Mouse (Mus musculus) embryo, embryonic 11.5 days (tissue): Measurements from ENCODE around the gene Ptprg.

Experiments used
- DNase-seq: peaks from one replicate; pipeline ENCODE4 v3.0.0-alpha.2; 2012; ENCODE audit warnings: low read depth, low spot score

Gene Ptprg

GRCm38 (mm10) chr14:11617362-11617761 is 64.0 kb downstream of the Ptprg start:
- no peak for DNase-seq

GRCm38 (mm10) chr14:11618140-11618705 is 64.9 kb downstream of the Ptprg start:
- no peak for DNase-seq

DNA sequence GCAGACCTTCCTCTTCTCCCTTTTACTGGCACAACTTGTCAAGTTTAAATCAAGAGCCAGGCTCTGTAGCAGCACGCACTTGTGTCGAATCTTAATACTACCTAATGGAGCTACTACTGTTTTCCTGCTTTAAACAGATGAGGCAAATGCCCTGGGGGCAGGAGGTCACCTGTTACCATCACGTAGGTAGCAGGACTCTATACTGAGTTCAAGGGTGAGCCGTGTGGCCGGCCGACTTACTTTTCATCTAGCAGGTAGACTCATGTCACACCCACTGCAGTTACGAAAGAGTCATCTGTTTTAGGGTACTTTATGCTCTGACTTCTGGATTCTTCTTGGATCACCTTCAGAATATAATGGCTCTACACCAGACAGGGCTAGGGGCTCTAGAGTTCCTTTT is 66.3 kb downstream of the Ptprg start:
- DNase-seq = no peak

- no peak for DNase-seq
Measured at GRCm38 (mm10) chr14:11620314-11620713, 67.0 kb downstream of the Ptprg start.

DNA sequence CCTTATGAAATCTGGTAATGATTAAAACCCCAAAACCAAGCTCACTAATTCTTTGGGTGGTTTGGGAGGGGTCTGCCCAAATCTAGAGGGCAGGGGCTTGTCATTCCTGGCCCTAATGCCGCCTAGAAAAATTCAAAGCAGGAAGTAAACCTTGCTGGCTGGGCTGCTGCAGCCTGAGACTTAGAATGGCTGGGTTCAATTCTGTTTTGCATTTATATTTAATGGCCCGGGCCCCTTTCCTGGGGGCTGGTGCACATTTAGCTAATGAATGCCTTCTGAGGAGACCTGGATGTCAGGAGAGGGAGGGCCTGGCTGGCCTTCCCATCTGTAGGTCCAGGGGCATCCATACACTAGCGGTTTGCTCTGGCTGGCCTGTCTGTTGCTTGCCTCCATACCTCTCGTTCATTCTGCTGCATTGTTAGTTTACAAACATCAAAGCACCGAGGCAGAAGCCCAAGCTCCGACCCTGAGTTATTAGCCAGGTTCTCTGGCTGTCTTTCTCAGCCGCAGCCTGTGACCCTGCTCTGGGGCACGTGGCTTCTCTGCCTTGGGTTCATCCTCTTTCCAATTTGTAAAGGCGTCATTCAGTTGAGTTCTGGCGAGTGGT is 67.7 kb downstream of the Ptprg start:
- DNase-seq = no peak

GRCm38 (mm10) chr14:11623576-11623975 is 70.2 kb downstream of the Ptprg start:
- no peak for DNase-seq

DNA sequence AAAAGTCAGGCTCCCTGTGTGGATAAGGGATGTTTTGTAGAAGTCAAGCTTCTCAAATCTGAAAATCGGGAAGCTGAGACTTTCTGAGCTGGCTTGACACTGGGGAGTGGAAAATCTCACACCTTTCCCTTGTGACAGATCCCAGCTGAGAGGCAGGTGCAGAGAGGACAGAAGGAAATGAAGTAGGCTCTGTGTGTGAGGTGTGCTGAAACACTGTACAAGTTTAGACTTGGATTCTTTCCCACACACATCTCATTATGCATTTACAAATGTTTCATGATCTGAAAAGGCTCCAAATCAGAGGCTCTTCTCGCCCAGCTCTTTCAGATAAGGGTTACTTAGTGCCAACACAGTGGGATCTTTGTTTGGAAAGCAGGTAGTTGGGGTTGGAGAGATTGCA is 77.4 kb downstream of the Ptprg start:
- no peak for DNase-seq

- no peak for DNase-seq
Measured at GRCm38 (mm10) chr14:11631505-11631904, 78.2 kb downstream of the Ptprg start.

GRCm38 (mm10) chr14:11637673-11638072 is 84.3 kb downstream of the Ptprg start:
- DNase-seq = no peak

GRCm38 (mm10) chr14:11639366-11639765 is 86.0 kb downstream of the Ptprg start:
- DNase-seq = no peak

- DNase-seq = no peak
Measured at GRCm38 (mm10) chr14:11640372-11640771, 87.0 kb downstream of the Ptprg start.

GRCm38 (mm10) chr14:11640996-11641395 is 87.7 kb downstream of the Ptprg start:
- DNase-seq = no peak

GRCm38 (mm10) chr14:11642977-11643376 is 89.6 kb downstream of the Ptprg start:
- DNase-seq = no peak

DNA sequence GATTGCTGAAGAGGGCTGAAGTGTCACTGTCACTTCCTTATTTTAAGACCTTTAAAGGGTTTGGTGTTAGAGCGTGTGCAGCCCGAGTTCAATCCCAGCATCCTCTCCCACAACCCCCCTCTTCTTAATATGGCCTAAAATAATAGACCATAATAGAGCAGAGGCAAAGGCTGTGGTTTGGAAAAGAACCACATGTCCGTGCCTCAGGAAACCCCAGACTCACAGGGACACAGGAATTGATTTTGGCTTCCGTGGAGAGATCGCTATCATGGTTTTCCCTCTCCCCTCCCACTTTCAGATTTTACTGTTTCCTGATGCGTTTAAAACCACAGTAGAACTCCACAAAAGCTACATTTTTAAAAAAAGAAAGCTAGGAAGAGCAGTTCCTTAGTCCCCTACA is 104.0 kb downstream of the Ptprg start:
- no peak for DNase-seq

GRCm38 (mm10) chr14:11663661-11664215 is 110.4 kb downstream of the Ptprg start:
- DNase-seq = no peak

DNA sequence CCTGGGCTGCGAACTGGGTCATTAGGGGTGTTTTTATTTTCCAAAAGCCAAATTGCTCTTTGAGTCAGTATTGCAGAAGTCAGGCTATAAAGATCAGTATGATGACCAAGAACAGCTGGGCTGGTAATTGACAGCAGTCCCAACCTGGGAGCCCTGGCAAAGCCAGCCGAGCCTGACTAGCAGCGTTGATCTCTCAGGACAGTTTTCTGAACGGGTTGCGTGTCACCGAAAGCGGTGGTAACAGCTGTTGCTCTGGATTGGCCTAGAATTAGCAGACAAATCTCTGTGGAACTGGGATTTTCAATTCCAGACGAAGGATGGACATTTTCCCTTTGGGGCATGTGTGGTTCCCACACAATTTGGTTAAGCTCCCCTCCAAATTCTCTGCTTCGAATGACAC is 111.0 kb downstream of the Ptprg start:
- DNase-seq = no peak

GRCm38 (mm10) chr14:11665046-11665445 is 111.7 kb downstream of the Ptprg start:
- DNase-seq = no peak

DNA sequence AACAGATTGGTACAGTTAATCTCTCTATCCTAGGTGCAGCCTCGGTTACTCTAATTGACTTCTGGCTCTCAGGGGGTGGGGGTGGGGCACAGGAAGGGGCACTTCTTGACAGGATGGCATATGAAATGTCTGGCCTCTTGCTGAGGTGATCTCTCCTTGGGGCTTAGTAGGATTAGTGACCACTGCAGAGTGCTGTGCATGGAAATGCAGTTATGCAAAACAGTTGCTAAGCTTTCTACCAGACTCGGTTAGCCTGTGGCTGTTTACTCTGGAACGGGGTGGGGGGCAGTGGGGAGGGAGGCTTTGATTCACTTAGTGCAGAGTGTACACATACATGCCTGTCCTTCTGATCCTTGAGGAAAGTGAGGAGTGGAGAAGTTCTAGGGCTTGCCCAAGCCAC is 114.4 kb downstream of the Ptprg start:
- DNase-seq = no peak

DNA sequence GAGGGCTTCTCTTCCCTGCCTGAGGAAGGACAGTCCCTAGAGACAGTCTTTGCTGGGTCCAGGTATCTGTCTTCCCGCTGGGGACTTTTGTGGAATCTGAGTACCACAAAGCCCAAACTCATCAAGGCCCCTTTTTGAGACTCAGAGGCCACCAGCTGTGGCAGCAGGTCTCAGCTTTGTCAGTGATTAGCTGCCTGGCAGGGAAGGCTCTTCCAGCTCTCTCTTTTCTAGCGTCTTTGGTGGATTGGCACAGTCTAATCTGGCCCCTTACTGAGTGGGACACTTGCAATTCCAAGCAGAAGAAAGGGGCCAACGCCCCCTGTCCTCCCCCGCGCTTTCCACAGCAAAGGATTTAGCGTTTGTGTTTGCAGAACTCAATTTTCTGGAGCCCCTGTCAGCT is 117.5 kb downstream of the Ptprg start:
- DNase-seq = no peak

DNA sequence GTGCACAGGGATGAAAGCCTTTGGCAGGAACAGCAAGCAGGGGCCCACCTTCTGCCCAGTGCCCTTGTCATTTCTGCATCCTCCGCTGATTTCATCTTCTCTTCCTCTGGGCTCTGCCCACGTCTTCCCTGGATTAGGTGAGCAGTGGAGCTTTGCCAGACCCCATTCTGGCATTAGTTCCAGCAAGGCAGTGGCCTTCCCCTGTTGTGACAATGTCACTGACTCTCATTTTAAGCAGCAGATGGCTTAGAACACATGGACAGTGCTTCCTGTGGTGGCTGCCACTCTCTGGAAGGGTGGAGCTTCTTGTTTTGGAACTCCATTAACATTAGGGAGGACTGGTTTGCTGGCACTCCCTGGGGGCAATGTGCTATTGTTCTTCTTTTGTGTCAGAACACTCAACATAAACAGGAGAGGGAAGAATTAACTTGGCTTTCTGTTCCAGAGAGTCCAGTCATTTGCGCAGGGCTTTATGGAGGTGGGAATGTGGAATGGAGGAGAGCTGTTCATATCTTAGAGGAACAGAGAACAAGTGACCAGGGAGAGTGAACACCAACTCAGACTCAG is 119.7 kb downstream of the Ptprg start:
- no peak for DNase-seq

DNA sequence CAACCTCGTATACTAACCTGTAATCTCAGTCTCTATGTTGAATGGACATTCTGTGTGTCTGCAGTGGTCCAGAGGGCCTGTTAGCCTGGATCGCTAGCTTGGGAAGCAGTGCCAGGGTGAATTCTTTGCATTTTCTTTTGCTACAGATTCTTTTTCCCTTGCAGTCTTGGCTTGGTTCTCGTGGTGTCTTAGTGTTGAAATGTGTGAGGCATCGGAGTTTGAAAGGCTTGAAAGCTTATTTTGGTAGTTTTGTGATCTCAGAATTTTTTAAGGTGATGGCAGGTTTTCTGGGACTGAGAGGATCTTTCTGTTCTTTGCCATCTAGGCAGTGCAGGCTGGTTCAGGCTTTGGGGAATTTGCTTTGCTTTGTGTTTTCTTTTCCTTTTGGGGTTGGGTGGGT is 124.9 kb downstream of the Ptprg start:
- no peak for DNase-seq

- DNase-seq = no peak
Measured at GRCm38 (mm10) chr14:11679741-11680140, 126.4 kb downstream of the Ptprg start.

DNA sequence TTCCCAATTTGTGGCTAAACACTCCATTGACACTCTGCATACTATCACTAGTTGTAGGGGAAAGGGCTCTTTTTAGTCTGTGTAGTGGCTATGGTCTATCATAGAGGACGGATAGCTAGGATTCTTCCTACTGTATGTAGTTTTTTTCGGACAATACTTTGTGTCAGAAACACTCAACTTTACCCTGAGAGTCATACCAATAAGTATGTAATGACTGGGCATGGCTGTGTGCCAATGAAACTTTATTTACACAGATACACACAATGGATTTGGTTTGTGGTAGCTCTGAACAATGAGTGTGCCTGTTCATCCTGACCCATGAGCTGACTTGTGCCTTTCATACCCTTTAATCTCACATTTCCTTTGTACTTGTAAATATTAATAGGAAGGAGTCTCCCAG is 127.3 kb downstream of the Ptprg start:
- DNase-seq = no peak
